Mouse (Mus musculus): Measurements from ENCODE around the gene Stk16. TPM values are rescaled to one million over a fixed set of nuclear protein-coding genes. Genes with fewer than 3 reads are reported as not detected.

Stk16 gene
- polyA plus RNA-seq, 1 experiment = 167 TPM

DNA sequence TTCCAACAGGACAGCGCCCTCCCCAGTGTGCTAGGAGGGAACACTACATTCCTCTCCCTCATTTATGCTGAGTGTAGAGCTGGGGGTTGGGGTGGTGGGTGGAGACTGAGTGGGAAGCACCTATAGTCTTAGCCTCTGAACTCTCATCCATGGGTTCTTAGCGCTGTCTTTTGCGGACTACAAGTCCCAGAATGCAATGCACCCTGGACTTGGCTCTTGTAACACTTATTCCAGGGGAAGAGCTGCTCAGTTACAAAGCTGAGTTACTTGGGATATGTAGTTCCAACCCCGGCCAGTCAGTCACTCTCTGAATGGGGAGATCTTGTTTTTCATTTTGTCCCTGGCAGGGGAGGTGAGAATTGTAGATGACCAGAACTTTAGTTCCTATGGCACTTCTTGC, 34.2 kb downstream of the Stk16 start:
- 18% methylated on average over 4 of the region's 4 CpGs for WGBS
- peak; percentile 58 to 63 for DNase-seq
- H3K27me3 ChIP-seq (ENCODE audit: control insufficient read depth, insufficient read depth, low read length) = no peaks in the 10 kb centered on the region
- no peak overlapping the region for H3K4me3 ChIP-seq (replicated peaks; ENCODE audit: insufficient read depth, low read depth, low read length)
- peaks cover 26% of the 10 kb centered on the region for H3K4me1 ChIP-seq (ENCODE audit: control insufficient read depth, insufficient read depth, low read length)
- H3K27ac ChIP-seq (ENCODE audit: insufficient read depth, low read length) = no peak overlapping the region
- TF ChIP-seq POLR2A (IDR thresholded peaks at IDR 0.05; ENCODE audit: borderline replicate concordance, insufficient read depth, low read length) = no peak

DNA sequence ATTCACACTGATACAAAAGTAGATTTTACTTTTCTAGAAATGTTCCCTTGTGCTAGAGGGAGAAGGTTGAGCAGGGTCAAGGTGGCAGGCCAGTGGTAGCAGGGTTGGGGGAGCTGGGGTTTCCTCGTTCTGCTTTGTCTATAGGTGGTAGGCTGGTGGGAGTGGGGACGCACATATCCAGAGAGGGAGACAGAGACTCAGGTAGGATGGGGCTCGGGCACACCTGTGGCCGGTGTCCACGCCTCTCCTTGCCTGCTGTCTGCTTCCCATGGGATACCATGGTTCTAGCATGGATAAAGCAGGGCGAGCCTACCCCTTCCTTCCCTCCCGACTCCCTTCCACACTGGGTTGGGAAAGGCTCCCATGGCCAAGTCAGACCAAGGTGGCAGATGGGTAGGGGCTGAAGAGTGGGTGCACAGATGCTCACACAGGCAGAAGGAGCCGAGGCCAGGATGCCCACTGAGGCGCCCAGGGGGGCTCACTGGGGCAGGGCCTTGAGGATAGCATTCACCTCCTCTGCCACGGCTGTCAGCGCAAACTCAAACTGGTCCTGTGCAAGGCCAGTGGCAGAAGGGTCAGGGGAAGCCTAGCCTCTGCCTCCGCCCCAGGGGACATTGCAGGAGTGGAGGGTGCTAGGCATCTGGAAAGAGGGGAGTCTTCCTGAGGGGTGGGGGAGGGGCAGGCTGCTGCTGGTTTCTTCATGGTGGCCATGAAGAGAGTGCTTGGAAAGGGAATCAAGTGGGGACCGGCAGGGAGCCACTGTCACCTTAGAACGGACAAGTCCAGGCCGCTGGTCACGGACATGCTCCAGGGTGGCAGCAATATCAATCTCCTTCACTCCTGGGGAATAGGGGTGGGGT, 36.7 kb downstream of the Stk16 start:
- 64% methylated on average over 16 of the region's 16 CpGs for WGBS
- DNase-seq = no peak
- TF ChIP-seq CTCF (IDR thresholded peaks at IDR 0.05; ENCODE audit: borderline replicate concordance, insufficient read depth, low read depth, low read length) (no peak), POLR2A (IDR thresholded peaks at IDR 0.05; ENCODE audit: borderline replicate concordance, insufficient read depth, low read length) (no peak)
- H3K4me3 ChIP-seq (replicated peaks; ENCODE audit: insufficient read depth, low read depth, low read length) = no peak overlapping the region
- H3K4me1 ChIP-seq (ENCODE audit: control insufficient read depth, insufficient read depth, low read length) = peaks cover 40% of the 10 kb centered on the region
- no peaks in the 10 kb centered on the region for H3K27me3 ChIP-seq (ENCODE audit: control insufficient read depth, insufficient read depth, low read length)
- peak overlapping the region; percentile 64; the same call in 1 of the 2 replicates for H3K27ac ChIP-seq (ENCODE audit: insufficient read depth, low read length)

DNA sequence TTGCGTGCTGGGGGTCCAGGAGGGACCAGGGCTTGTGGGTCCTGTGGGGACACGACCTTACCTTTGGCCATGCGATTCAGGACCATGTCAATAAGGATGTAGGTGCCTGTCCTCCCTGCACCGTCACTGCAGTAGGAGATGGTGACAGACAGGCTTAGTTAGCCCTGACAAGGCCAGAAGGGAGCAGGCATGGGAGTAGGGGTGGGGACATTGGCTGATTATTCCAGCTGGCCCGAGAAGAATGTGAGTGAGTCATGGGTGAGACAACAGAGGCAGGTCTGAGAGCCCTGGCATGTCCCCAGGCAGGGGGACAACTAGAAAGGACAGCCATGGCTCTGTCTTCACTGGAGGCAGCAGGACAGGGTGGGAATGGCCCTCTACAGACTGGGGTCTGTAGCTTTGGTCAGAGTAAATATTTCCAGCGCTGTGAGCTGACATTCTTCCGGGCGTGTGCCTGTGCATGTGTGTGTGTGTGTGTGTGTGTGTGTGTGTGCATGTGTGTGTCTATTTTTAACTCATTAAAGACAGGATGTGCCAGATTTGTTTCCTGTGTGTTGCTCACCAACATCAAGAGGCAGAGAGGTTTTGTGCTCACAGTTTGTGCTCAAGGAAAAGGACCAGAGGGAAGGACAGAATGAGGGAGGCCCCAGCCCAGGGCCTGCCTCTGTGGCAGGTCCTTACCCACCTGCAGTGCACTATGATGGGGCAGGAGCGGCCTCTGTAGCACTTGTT, 37.6 kb downstream of the Stk16 start:
- DNase-seq = peak; percentile 68 to 85
- H3K27me3 ChIP-seq (ENCODE audit: control insufficient read depth, insufficient read depth, low read length) = no peaks in the 10 kb centered on the region
- H3K4me1 ChIP-seq (ENCODE audit: control insufficient read depth, insufficient read depth, low read length) = peaks cover 43% of the 10 kb centered on the region
- H3K27ac ChIP-seq (ENCODE audit: insufficient read depth, low read length) = peak overlapping the region; percentile 64
- TF ChIP-seq POLR2A (IDR thresholded peaks at IDR 0.05; ENCODE audit: borderline replicate concordance, insufficient read depth, low read length) (no peak), CTCF (IDR thresholded peaks at IDR 0.05; ENCODE audit: borderline replicate concordance, insufficient read depth, low read depth, low read length) (no peak)
- H3K4me3 ChIP-seq (replicated peaks; ENCODE audit: insufficient read depth, low read depth, low read length) = no peak overlapping the region
- 25% methylated on average over 9 of the region's 9 CpGs for WGBS

DNA sequence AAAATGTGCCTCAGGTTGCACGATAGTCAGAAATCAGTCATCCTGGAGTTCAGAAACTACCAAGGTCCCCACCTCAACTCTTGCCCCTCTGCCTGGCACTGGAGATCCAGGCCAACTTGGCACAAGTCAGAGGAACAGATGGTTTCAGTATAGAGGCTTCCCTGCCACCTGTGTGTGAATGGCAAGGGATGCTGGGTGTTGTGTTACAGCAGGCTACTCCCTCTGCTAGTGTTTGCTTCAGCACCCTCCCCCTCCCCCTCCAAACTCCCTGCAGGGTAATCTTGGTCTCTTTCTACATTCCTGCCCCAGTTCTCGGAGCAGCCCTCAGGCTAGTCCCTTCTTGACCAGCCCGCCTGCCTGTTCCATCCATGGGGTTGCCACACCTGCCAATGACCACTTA, 39.9 kb downstream of the Stk16 start:
- Histone ChIP-seq H3K27ac (ENCODE audit: insufficient read depth, low read length) (0 out of 2 replicates have a peak overlapping the region, but pooled peaks have one; percentile 38), H3K27me3 (ENCODE audit: control insufficient read depth, insufficient read depth, low read length) (no peaks in the 10 kb centered on the region), H3K4me1 (ENCODE audit: control insufficient read depth, insufficient read depth, low read length) (peaks cover 48% of the 10 kb centered on the region), H3K4me3 (replicated peaks; ENCODE audit: insufficient read depth, low read depth, low read length) (no peak overlapping the region)
- DNase-seq = peak; percentile 75 to 85
- 15% methylated on average over 3 of the region's 3 CpGs for WGBS
- no peak for TF ChIP-seq POLR2A (IDR thresholded peaks at IDR 0.05; ENCODE audit: borderline replicate concordance, insufficient read depth, low read length)
- TF ChIP-seq CTCF (IDR thresholded peaks at IDR 0.05; ENCODE audit: borderline replicate concordance, insufficient read depth, low read depth, low read length) = no peak

DNA sequence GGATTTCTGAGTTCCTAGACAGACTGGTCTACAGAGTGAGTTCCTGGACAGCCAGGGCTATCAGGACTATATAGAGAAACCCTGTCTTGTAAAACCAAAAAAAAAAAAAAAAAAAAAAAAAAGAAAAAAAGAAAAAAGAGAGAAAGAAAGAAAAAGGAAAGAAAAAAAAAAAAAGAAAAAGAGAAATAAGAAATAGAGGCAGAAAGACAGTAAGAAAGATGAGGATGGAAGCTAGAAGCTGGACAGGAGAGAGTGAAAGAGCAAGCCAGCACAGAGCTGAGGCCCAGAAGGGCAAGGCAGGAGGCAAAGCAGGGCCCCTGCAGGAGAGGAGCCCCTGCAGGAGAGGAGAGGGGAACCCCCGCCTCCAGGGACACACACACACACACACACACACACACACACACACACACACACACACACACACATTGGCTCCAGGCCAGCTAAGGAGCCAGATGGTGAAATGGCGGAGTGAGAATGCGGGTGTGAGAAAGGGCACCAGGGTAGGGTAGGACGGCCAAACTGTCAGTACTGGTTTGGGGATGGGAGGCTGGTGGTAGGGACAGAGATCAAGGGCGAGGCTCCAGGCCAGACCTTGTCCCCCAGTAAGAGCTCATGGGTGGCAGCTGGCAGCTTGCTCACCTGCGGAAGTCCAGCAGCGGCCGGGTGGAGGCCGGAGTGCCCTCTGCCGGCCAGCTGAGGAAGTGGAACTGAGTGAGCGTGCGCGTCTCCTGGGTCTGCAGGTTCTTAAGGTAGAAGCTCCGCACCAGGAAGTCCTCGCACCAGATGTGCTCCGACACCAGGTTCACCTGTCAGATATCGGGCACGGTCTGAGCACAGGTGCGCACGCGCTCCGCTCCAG, 40.7 kb downstream of the Stk16 start:
- peak; percentile 88 to 90 for DNase-seq
- Histone ChIP-seq H3K27ac (ENCODE audit: insufficient read depth, low read length) (peak overlapping the region; percentile 73), H3K4me3 (replicated peaks; ENCODE audit: insufficient read depth, low read depth, low read length) (peak overlapping the region; percentile 48), H3K4me1 (ENCODE audit: control insufficient read depth, insufficient read depth, low read length) (peaks cover 48% of the 10 kb centered on the region), H3K27me3 (ENCODE audit: control insufficient read depth, insufficient read depth, low read length) (no peaks in the 10 kb centered on the region)
- 4% methylated on average over 21 of the region's 22 CpGs for WGBS
- TF ChIP-seq POLR2A (IDR thresholded peaks at IDR 0.05; ENCODE audit: borderline replicate concordance, insufficient read depth, low read length) = 0 out of 2 replicates have a peak, but pooled peaks have one; percentile 30
- peak; percentile 82 for TF ChIP-seq CTCF (IDR thresholded peaks at IDR 0.05; ENCODE audit: borderline replicate concordance, insufficient read depth, low read depth, low read length)

DNA sequence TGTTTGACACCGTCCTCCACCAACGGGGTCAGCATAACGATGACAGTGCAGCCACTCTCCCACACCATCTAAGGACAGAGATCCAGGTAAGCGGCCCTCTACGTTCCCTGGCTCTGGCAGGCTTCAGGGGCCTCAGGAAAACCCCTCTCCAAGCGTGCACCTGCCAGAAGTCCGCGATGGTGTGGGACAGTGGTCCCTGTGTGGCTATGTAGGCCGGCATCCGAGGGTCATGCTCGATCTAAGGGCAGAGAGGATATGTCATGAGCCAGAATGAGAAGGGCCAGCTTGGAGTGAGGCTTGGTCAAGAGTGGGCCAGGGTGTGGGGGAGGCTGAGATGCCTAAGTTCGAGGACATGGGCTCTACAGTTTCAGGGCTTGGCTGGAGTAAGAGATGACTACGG, 41.7 kb downstream of the Stk16 start:
- H3K27me3 ChIP-seq (ENCODE audit: control insufficient read depth, insufficient read depth, low read length) = no peaks in the 10 kb centered on the region
- DNase-seq = no peak
- no peak overlapping the region for H3K27ac ChIP-seq (ENCODE audit: insufficient read depth, low read length)
- 76% methylated on average over 13 of the region's 13 CpGs for WGBS
- TF ChIP-seq POLR2A (IDR thresholded peaks at IDR 0.05; ENCODE audit: borderline replicate concordance, insufficient read depth, low read length) (no peak), CTCF (IDR thresholded peaks at IDR 0.05; ENCODE audit: borderline replicate concordance, insufficient read depth, low read depth, low read length) (no peak)
- no peak overlapping the region for H3K4me3 ChIP-seq (replicated peaks; ENCODE audit: insufficient read depth, low read depth, low read length)
- peaks cover 41% of the 10 kb centered on the region for H3K4me1 ChIP-seq (ENCODE audit: control insufficient read depth, insufficient read depth, low read length)

DNA sequence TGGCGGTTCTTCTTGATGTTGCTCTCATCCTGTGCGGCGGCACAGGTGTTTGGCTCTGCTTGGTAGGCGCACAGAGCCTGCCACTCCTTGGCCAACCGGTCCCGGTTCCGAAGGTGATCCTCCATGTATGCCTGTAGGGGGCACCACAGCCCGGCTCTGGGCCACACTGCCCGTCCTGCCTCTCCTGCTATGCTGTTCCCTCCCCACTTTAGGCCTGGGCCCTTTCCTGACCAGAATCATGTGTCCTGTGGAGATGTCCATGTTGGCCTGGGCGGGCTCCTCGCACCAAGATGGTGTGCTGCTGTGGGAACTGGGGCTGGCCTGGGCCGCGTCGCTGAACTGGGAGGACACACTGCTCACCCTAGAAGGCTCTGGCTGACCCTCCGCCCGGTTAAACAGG, 42.4 kb downstream of the Stk16 start:
- peaks cover 33% of the 10 kb centered on the region for H3K4me1 ChIP-seq (ENCODE audit: control insufficient read depth, insufficient read depth, low read length)
- H3K27me3 ChIP-seq (ENCODE audit: control insufficient read depth, insufficient read depth, low read length) = no peaks in the 10 kb centered on the region
- DNase-seq = peak in 1 of 2 experiments; percentile 45
- TF ChIP-seq CTCF (IDR thresholded peaks at IDR 0.05; ENCODE audit: borderline replicate concordance, insufficient read depth, low read depth, low read length) (peak; percentile 22; the same call in 1 of the 2 replicates), POLR2A (IDR thresholded peaks at IDR 0.05; ENCODE audit: borderline replicate concordance, insufficient read depth, low read length) (no peak)
- 75% methylated on average over 16 of the region's 16 CpGs for WGBS
- no peak overlapping the region for H3K4me3 ChIP-seq (replicated peaks; ENCODE audit: insufficient read depth, low read depth, low read length)
- H3K27ac ChIP-seq (ENCODE audit: insufficient read depth, low read length) = no peak overlapping the region

Measured in cerebellum, adult 2 months (tissue).